In the genomic region with DNA sequence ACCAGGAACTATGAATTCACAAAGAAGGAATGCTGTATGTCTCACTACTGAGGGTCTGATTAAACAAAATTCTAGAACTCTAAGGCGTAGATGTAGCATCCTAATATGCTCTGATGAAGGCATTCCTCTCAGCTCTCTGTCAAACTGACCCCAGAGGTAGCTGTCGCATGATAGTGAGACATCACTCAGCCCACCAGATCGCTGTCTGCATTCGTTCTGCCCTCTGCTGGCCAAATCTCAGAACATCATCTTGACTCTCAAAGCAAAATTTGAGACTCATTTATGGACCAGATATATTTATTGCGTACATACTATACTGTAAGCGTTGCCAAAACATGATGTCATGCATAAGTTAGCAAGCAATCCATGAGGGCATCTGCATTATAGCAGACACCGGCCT, we compare ENCODE assay signal across 9 mouse cellular contexts. TPM values are rescaled to one million over a fixed set of nuclear protein-coding genes. Genes with fewer than 3 reads are reported as not detected.
DNase-seq lines count a peak whose midpoint lies in the region; ATAC-seq lines count a peak whose summit lies in the region.
"Had no signal": no experiment of that assay in that cellular context is flagged by ENCODE, and none has a peak within 500 bp of the region (broad histone marks: within the 10 kb centered on the region; RNA-seq: fewer than 3 reads in every experiment).

No protein-coding gene starts in this region.

- H3K4me3 ChIP-seq in forebrain, embryonic 14.5 days (ENCODE audit: low read depth, low read length), result no peak overlapping the region
- no peak overlapping the region for H3K4me3 ChIP-seq in forebrain, embryonic 16.5 days (replicated peaks; ENCODE audit: low read length)
- H3K4me3 ChIP-seq: stomach, embryonic 15.5 days had no signal

- no peaks in the 10 kb centered on the region for H3K36me3 ChIP-seq in forebrain, embryonic 14.5 days (ENCODE audit: control insufficient read depth, insufficient read depth, low read length)
- no peaks in the 10 kb centered on the region for H3K36me3 ChIP-seq in forebrain, embryonic 16.5 days (ENCODE audit: control insufficient read depth, insufficient read depth)
- H3K36me3 ChIP-seq: stomach, embryonic 15.5 days had no signal

- H3K4me2 ChIP-seq in forebrain, embryonic 14.5 days (ENCODE audit: low read length), result no peak overlapping the region
- no peak overlapping the region for H3K4me2 ChIP-seq in forebrain, embryonic 16.5 days (ENCODE audit: low read length)
- H3K4me2 ChIP-seq: stomach, embryonic 15.5 days had no signal

- no peaks in the 10 kb centered on the region for H3K4me1 ChIP-seq in forebrain, embryonic 14.5 days (ENCODE audit: control insufficient read depth, insufficient read depth, low read length)
- H3K4me1 ChIP-seq in forebrain, embryonic 16.5 days (replicated peaks; ENCODE audit: control insufficient read depth, insufficient read depth, low read length), result no peaks in the 10 kb centered on the region
- H3K4me1 ChIP-seq: stomach, embryonic 15.5 days had no signal

- no peaks in the 10 kb centered on the region for H3K9me3 ChIP-seq in forebrain, embryonic 14.5 days (replicated peaks; ENCODE audit: control insufficient read depth, low read length)
- H3K9me3 ChIP-seq in forebrain, embryonic 16.5 days (ENCODE audit: control insufficient read depth, low read length), result no peaks in the 10 kb centered on the region
- H3K9me3 ChIP-seq: stomach, embryonic 15.5 days had no signal

- WGBS in forebrain, embryonic 14.5 days, result 23% methylated on average over 7 of the region's 7 CpGs
- 24% methylated on average over 7 of the region's 7 CpGs for WGBS in forebrain, embryonic 16.5 days

- peak; percentile 64 for DNase-seq in forebrain, embryonic 14.5 days (ENCODE audit: low spot score)
- DNase-seq in urinary bladder, postnatal 14 days (ENCODE audit: low spot score), result peak; percentile 47
- DNase-seq in urinary bladder, adult 2 months (ENCODE audit: low spot score), result no peak
- DNase-seq in embryo, embryonic 10 days (ENCODE audit: low spot score), result peak; percentile 79
- DNase-seq in kidney, postnatal 14 days, result peak; percentile 41
- peak; percentile 46 for DNase-seq in lung, postnatal 25 days (ENCODE audit: low spot score)
- peak; percentile 28 to 72 for DNase-seq in spleen, postnatal 4 days (ENCODE audit: low spot score in 2 of 2)

- H3K27ac ChIP-seq in forebrain, embryonic 14.5 days (ENCODE audit: low read depth, low read length), result no peak overlapping the region
- no peak overlapping the region for H3K27ac ChIP-seq in forebrain, embryonic 16.5 days (ENCODE audit: low read length)
- H3K27ac ChIP-seq: stomach, embryonic 15.5 days had no signal

- no peaks in the 10 kb centered on the region for H3K27me3 ChIP-seq in forebrain, embryonic 14.5 days (replicated peaks; ENCODE audit: control insufficient read depth, insufficient read depth, low read length)
- 0 out of 2 replicates have a peak, but pooled peaks cover 2% of the 10 kb centered on the region for H3K27me3 ChIP-seq in forebrain, embryonic 16.5 days (replicated peaks; ENCODE audit: control insufficient read depth, insufficient read depth, low read length)
- H3K27me3 ChIP-seq: stomach, embryonic 15.5 days had no signal

- no peak; the same call in 1 of the 2 replicates for ATAC-seq in forebrain, embryonic 14.5 days
- ATAC-seq in forebrain, embryonic 16.5 days, result no peak

- H3K9ac ChIP-seq in forebrain, embryonic 14.5 days (ENCODE audit: low read length), result no peak overlapping the region
- H3K9ac ChIP-seq in forebrain, embryonic 16.5 days (replicated peaks; ENCODE audit: low read depth, low read length), result no peak overlapping the region
- H3K9ac ChIP-seq: stomach, embryonic 15.5 days had no signal

RNA-seq across cellular contexts. Expression of gene Kcne3, which starts 11.3 kb away (rescaled TPM):
- polyA plus RNA-seq in forebrain, embryonic 14.5 days (2014; fragmentation: Nextera tagmentation; extraction: Ambion mirVana), result 0.58 and 0.91 TPM in 2 replicates
- 1.1 and 1.3 TPM in 2 replicates for polyA plus RNA-seq in forebrain, embryonic 16.5 days (2015; fragmentation: Nextera tagmentation; extraction: Ambion mirVana)
- 2.4 and 2.7 TPM in 2 replicates for polyA plus RNA-seq in urinary bladder, adult 2 months (2012; rRNA removed)

RNA-seq across cellular contexts. Expression of gene Lipt2, which starts 28.5 kb away (rescaled TPM):
- polyA plus RNA-seq in forebrain, embryonic 14.5 days (2014; fragmentation: Nextera tagmentation; extraction: Ambion mirVana), result 19.6 and 24.0 TPM in 2 replicates
- 17.1 and 17.7 TPM in 2 replicates for polyA plus RNA-seq in forebrain, embryonic 16.5 days (2015; fragmentation: Nextera tagmentation; extraction: Ambion mirVana)
- polyA plus RNA-seq in urinary bladder, adult 2 months (2012; rRNA removed), result 5.2 and 6.8 TPM in 2 replicates

RNA-seq across cellular contexts. Expression of gene Pgm2l1, which starts 39.6 kb away (rescaled TPM):
- polyA plus RNA-seq in forebrain, embryonic 14.5 days (2014; fragmentation: Nextera tagmentation; extraction: Ambion mirVana), result 9.2 and 13.2 TPM in 2 replicates
- polyA plus RNA-seq in forebrain, embryonic 16.5 days (2015; fragmentation: Nextera tagmentation; extraction: Ambion mirVana), result 14.1 and 16.6 TPM in 2 replicates
- polyA plus RNA-seq in urinary bladder, adult 2 months (2012; rRNA removed), result 4.9 and 5.2 TPM in 2 replicates
